Mouse (Mus musculus) kidney, embryonic 16.5 days (tissue): Measurements from ENCODE around the gene Jagn1. TPM values are rescaled to one million over a fixed set of nuclear protein-coding genes. Genes with fewer than 3 reads are reported as not detected.
A peak's percentile ranks its signal among the peaks of the same experiment; 100 is the strongest.

Experiments
- ATAC-seq: fragments of 200-750 bp; cut with Nextera tagmentation; 2 replicates; pipeline ENCODE4 v1.8.0; 2017; ENCODE audit warnings: moderate TSS enrichment; ENCODE audit not compliant: low FRiP score, low TSS enrichment
- H3K27ac ChIP-seq: fragments of 300-500 bp; sonication (generic); 2 replicates; pipeline ENCODE4 v1.5.1; 2014; ENCODE audit warnings: low read length
- H3K27me3 ChIP-seq: fragments of 300-500 bp; sonication (generic); 2 replicates; pipeline ENCODE4 v1.6.1; 2014; ENCODE audit warnings: low read length, control low read depth, mixed read lengths; ENCODE audit not compliant: insufficient read depth
- H3K36me3 ChIP-seq: fragments of 300-500 bp; sonication (generic); 2 replicates; pipeline ENCODE4 v1.6.1; 2014; ENCODE audit warnings: low read length, control low read depth, mixed read lengths; ENCODE audit not compliant: insufficient read depth
- H3K4me1 ChIP-seq: fragments of 300-500 bp; sonication (generic); 2 replicates; pipeline ENCODE4 v1.6.1; 2014; ENCODE audit warnings: low read length, control low read depth, mixed read lengths; ENCODE audit not compliant: insufficient read depth
- H3K4me2 ChIP-seq: fragments of 300-500 bp; sonication (generic); replicated peaks from 2 replicates; pipeline ENCODE4 v1.6.1; 2014; ENCODE audit warnings: low read depth, low read length
- H3K4me3 ChIP-seq: fragments of 300-500 bp; sonication (generic); 2 replicates; pipeline ENCODE4 v1.5.1; 2014; ENCODE audit warnings: mild to moderate bottlenecking, low read length
- H3K9ac ChIP-seq: fragments of 300-500 bp; sonication (generic); replicated peaks from 2 replicates; pipeline ENCODE4 v1.6.1; 2014; ENCODE audit warnings: low read length
- H3K9me3 ChIP-seq: fragments of 300-500 bp; sonication (generic); 2 replicates; pipeline ENCODE4 v1.6.1; 2016; ENCODE audit warnings: low read length, control low read depth
- WGBS: fragments of 180-500 bp; shearing (Covaris S2); extraction: QIAGEN DNeasy Blood & Tissue Kit; methylation state at CpG from one replicate; pipeline ENCODE4 v1.1.7; 2014; 5-methylcytosine and 5-hydroxymethylcytosine counted together
- polyA plus RNA-seq: library from polyadenylated mRNA; unstranded; fragments of >200 nt; fragmentation: Nextera tagmentation; extraction: Ambion mirVana; gene quantifications from 2 replicates; pipeline ENCODE4 v1.2.1, GENCODE M21; 2015

Jagn1 gene
- polyA plus RNA-seq, 1 experiment from 2014 or later = 121 TPM

DNA sequence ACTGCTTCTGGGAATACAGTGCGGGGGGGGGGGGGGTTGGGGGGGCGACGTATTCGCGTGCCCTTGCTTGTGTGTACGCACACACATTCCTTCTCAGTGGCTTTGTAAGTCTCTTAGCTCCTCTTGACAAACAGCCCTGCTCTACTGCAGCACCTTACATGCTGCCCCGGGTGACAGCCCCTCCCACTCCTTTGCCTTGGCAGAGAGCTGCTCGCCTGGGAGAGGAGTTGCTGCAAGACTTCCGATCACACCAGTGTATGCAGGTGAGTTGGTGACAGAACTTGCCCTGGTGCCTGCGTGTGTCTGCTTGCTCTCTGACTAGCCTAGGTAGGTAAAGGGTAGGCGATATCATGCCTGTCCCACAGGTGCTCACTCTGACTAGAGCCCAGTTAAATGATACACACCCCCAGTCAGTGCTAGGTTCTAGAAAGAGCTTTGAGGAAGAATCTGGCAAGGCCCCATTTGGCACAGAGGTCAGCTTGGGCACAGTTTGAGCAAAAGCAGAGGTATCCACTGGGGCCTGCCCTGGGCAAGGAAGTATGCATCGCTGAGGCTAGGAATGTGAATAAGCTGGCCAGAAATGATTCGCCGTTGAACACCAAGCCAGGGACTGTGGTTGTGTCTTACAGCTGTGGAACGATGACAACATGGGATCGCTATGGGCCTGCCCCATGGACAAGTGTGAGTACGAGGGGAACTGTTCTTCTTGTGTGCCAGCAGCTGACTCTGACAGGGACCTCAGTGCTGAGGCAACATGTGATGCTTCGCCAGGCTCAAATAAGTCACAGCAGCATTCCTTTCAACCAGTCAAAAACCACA lies 38.4 kb downstream of the Jagn1 start:
- Histone ChIP-seq H3K27me3 (peaks cover 16% of the 10 kb centered on the region; the same call in 1 of the 2 replicates), H3K36me3 (no peaks in the 10 kb centered on the region), H3K27ac (no peak overlapping the region), H3K4me1 (peaks cover 19% of the 10 kb centered on the region), H3K4me3 (no peak overlapping the region), H3K4me2 (no peak overlapping the region), H3K9ac (no peak overlapping the region), H3K9me3 (no peaks in the 10 kb centered on the region)
- ATAC-seq = no peak
- WGBS = 57% methylated on average over 18 of the region's 18 CpGs

DNA sequence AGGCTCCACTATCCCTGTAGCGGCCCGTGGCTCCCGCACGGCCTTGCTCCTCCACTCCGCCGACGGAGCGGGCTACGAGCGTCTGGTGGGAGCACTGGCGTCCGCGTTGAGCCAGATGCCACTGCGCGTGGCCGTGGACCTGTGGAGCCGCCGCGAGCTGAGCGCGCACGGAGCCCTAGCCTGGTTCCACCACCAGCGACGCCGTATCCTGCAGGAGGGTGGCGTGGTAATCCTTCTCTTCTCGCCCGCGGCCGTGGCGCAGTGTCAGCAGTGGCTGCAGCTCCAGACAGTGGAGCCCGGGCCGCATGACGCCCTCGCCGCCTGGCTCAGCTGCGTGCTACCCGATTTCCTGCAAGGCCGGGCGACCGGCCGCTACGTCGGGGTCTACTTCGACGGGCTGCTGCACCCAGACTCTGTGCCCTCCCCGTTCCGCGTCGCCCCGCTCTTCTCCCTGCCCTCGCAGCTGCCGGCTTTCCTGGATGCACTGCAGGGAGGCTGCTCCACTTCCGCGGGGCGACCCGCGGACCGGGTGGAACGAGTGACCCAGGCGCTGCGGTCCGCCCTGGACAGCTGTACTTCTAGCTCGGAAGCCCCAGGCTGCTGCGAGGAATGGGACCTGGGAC lies 40.2 kb downstream of the Jagn1 start:
- H3K27ac ChIP-seq = peak overlapping the region; percentile 84
- H3K9ac ChIP-seq = peak overlapping the region; percentile 73
- peak overlapping the region; percentile 60 for H3K4me3 ChIP-seq
- H3K36me3 ChIP-seq = 0 out of 2 replicates have a peak, but pooled peaks cover 2% of the 10 kb centered on the region
- ATAC-seq = peak; percentile 59
- WGBS = 1% methylated on average over 64 of the region's 65 CpGs
- peaks cover 16% of the 10 kb centered on the region; the same call in 1 of the 2 replicates for H3K27me3 ChIP-seq
- H3K4me1 ChIP-seq = peaks cover 19% of the 10 kb centered on the region
- no peaks in the 10 kb centered on the region for H3K9me3 ChIP-seq
- H3K4me2 ChIP-seq = peak overlapping the region; percentile 66

DNA sequence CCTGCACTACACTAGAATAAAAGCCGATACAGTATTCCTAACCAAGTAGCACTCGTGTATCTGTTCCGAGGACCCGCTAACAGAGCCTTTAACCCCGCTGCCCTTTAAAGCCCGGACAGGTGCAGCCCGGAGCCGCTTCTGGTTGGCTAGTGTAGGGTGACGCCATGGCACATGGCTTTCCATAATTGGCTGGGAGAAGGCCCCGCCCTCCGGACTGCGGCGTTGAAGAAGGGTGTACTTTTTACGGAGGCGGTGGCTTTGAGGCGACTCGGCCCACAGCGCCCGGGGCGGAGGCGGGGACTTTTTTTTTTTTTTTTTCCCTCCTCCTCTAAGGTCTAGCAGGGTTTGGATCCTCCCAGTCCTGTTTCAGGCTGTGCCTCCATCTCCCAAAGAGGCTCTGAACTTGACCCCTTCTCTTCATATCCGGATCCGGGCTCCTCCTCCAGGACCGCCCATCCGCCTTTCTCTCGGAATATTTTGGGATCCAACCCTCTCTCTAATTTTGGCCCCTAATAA lies 40.8 kb downstream of the Jagn1 start, which contains the start of gene Creld1:
Gene Creld1 (plus strand): TSS at position 198 of the 516 bp plus-strand sequence.
- peaks cover 16% of the 10 kb centered on the region; the same call in 1 of the 2 replicates for H3K27me3 ChIP-seq
- peak; percentile 96 for ATAC-seq
- H3K9me3 ChIP-seq = no peaks in the 10 kb centered on the region
- WGBS = under 1% methylated on average over 26 of the region's 26 CpGs
- peaks cover 19% of the 10 kb centered on the region for H3K4me1 ChIP-seq
- peak within 1 kb of the TSS; percentile 88 for H3K27ac ChIP-seq
- H3K9ac ChIP-seq = peak within 1 kb of the TSS; percentile 73
- peak within 1 kb of the TSS; percentile 60 for H3K4me3 ChIP-seq
- peaks cover 7% of the 10 kb centered on the region; the same call in 1 of the 2 replicates for H3K36me3 ChIP-seq
- peak within 1 kb of the TSS; percentile 66 for H3K4me2 ChIP-seq

DNA sequence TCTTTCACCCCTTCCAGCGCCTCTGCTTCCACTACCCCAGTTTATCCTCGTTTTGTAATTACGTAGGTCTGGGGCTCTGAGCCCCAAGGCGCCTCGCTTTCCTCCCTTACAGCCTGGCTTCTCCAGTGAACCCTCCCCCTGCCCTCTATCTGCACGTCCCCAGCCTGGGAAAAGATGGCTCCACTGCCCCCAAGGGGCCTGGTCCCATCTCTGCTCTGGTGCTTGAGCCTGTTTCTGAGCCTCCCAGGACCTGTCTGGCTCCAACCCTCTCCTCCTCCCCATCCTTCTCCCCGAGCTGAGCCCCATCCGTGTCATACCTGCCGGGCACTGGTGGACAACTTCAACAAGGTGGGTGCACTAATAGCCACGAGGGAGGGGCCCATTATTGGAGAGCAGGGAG lies 41.4 kb downstream of the Jagn1 start:
- WGBS = 8% methylated on average over 10 of the region's 10 CpGs
- peaks cover 10% of the 10 kb centered on the region; the same call in 1 of the 2 replicates for H3K36me3 ChIP-seq
- H3K4me3 ChIP-seq = peak overlapping the region; percentile 60
- H3K27ac ChIP-seq = peak overlapping the region; percentile 88
- H3K27me3 ChIP-seq = peaks cover 16% of the 10 kb centered on the region; the same call in 1 of the 2 replicates
- peaks cover 19% of the 10 kb centered on the region for H3K4me1 ChIP-seq
- peak overlapping the region; percentile 66 for H3K9ac ChIP-seq
- H3K9me3 ChIP-seq = no peaks in the 10 kb centered on the region
- H3K4me2 ChIP-seq = peak overlapping the region; percentile 66
- ATAC-seq = peak; percentile 35; the same call in 1 of the 2 replicates

DNA sequence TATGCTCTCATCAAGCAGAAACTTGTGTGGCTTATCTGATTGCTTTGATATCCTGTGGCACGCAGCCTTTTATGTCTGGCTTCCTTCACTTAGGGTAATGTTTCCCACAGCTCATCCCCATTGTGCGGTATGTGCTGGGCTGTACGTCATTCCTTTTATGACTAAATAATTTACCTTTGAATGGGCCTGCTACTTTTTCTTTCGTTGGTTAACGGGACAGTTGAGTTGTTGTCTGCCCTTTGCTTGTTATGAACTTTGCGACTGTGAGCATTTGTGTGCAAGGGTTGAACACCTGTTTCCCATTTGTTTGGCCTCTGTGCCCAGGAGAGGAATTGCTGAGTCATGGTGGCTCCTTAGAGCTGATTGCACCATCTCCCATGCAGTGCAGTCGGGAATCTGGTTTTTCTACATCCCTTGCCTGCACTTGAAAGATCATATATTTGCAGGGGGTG lies 44.8 kb downstream of the Jagn1 start:
- WGBS = 56% methylated on average over 7 of the region's 7 CpGs
- Histone ChIP-seq H3K9me3 (no peaks in the 10 kb centered on the region), H3K27me3 (0 out of 2 replicates have a peak, but pooled peaks cover 1% of the 10 kb centered on the region), H3K36me3 (peaks cover 26% of the 10 kb centered on the region; the same call in 1 of the 2 replicates), H3K4me1 (peaks cover 6% of the 10 kb centered on the region), H3K4me3 (no peak overlapping the region), H3K27ac (no peak overlapping the region), H3K4me2 (no peak overlapping the region), H3K9ac (0 out of 2 replicates have a peak overlapping the region, but pooled peaks have one; percentile 16)
- no peak for ATAC-seq

DNA sequence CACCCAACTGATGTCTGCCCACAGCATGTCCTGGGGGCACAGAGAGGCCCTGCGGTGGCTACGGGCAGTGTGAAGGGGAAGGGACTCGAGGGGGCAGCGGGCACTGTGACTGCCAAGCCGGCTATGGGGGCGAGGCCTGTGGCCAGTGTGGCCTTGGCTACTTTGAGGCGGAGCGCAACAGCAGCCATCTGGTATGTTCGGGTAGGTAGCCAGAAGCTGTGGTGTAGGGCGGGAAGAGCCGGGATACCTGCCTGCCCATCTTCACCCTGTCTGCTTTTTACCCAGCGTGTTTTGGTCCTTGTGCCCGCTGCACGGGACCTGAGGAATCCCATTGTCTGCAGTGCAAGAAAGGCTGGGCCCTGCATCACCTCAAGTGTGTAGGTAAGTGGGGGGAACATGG lies 47.0 kb downstream of the Jagn1 start:
- Histone ChIP-seq H3K9me3 (no peaks in the 10 kb centered on the region), H3K36me3 (peaks cover 31% of the 10 kb centered on the region; the same call in 1 of the 2 replicates), H3K27me3 (no peaks in the 10 kb centered on the region), H3K4me1 (peaks cover under 1% of the 10 kb centered on the region; the same call in 1 of the 2 replicates), H3K9ac (no peak overlapping the region), H3K4me3 (no peak overlapping the region), H3K4me2 (no peak overlapping the region), H3K27ac (no peak overlapping the region)
- no peak for ATAC-seq
- WGBS = 90% methylated on average over 14 of the region's 14 CpGs

DNA sequence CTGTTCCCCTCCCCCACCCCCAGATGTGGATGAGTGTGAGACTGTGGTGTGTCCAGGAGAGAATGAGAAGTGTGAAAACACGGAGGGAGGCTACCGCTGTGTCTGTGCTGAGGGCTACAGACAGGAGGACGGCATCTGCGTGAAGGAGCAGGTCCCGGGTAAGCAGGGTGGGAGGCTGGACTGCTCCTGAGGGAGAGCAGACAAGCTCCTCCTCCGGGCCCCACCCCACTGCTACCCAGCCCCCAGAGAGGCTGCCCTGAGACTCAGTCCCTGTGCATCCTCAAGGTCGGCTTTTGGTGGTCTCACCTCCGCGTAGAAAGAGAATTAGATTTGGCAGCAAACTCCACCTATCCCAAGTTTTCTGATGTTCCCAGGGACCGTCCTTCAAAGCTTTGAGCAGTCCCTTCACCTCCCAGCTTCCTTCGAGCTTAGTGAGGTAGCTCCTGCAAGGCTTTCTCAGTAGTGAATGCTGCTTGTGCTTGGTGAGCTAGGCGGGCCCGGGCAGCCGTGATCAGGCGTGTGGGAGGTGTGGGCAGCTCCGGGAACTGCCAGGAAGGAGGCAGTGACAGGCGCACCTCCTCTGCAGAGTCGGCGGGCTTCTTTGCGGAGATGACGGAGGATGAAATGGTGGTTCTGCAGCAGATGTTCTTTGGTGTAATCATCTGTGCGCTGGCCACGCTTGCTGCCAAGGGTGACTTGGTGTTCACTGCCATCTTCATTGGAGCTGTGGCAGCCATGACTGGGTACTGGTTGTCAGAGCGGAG lies 49.9 kb downstream of the Jagn1 start:
- H3K36me3 ChIP-seq = peaks cover 28% of the 10 kb centered on the region; the same call in 1 of the 2 replicates
- no peaks in the 10 kb centered on the region for H3K9me3 ChIP-seq
- peaks cover 13% of the 10 kb centered on the region; the same call in 1 of the 2 replicates for H3K27me3 ChIP-seq
- no peak for ATAC-seq
- WGBS = 62% methylated on average over 24 of the region's 24 CpGs
- H3K4me2 ChIP-seq = no peak overlapping the region
- no peak overlapping the region for H3K9ac ChIP-seq
- no peak overlapping the region for H3K4me3 ChIP-seq
- peaks cover 5% of the 10 kb centered on the region; the same call in 1 of the 2 replicates for H3K4me1 ChIP-seq
- no peak overlapping the region for H3K27ac ChIP-seq

DNA sequence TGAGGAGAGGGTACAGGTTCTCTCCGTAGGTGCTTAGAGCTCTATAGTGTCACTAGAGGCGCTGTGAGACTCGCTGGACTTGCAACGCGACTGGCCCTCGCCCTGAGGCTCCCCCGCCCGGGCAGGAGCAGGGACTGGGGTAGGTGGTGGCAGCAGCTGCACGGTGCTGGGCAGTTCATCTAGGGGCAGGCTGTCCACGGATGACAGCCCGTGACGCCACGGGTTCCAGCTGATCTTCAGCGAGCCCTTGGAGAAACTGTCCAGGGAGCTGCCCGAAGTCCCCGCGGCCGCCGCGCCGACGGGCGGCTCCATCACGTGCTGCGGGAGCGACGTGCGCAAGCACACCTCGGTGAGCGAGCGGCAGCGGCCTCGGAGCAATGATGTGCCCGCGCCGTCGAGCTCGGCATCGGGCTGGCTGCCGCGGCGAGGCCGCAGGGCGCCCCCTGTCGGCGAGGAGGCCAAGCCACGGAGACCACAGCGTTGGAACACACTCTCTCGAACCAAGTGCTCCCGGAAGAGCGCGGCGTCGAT lies 52.0 kb downstream of the Jagn1 start:
- H3K4me3 ChIP-seq = peak overlapping the region; percentile 42
- peaks cover 13% of the 10 kb centered on the region; the same call in 1 of the 2 replicates for H3K27me3 ChIP-seq
- no peaks in the 10 kb centered on the region for H3K9me3 ChIP-seq
- peak overlapping the region; percentile 58 for H3K4me2 ChIP-seq
- 3% methylated on average over 50 of the region's 54 CpGs for WGBS
- H3K9ac ChIP-seq = peak overlapping the region; percentile 53
- ATAC-seq = peak; percentile 85
- H3K27ac ChIP-seq = no peak overlapping the region
- H3K4me1 ChIP-seq = peaks cover 5% of the 10 kb centered on the region; the same call in 1 of the 2 replicates
- peaks cover 21% of the 10 kb centered on the region; the same call in 1 of the 2 replicates for H3K36me3 ChIP-seq
